Mouse (Mus musculus) retina, adult 2 months (tissue): ENCODE data around the gene Hist1h2ab.

Source experiments
- DNase-seq: peaks from one replicate; pipeline ENCODE4 v3.0.0-alpha.2; 2012; ENCODE audit warnings: low read depth, low spot score

Hist1h2ab gene

GRCm38 (mm10) chr13:23738041-23738440, 12.9 kb upstream of the Hist1h2ab start:
- no peak for DNase-seq

GRCm38 (mm10) chr13:23738677-23739068, 12.3 kb upstream of the Hist1h2ab start, which contains the start of gene Hist1h1c:
Gene Hist1h1c (plus strand): TSS chr13:23738808.
- DNase-seq: peak; percentile 68

- DNase-seq: peak; percentile 82
Measured at GRCm38 (mm10) chr13:23739069-23739921, 11.6 kb upstream of the Hist1h2ab start.

- DNase-seq: no peak
Measured at GRCm38 (mm10) chr13:23739922-23740252, 11.0 kb upstream of the Hist1h2ab start.

GRCm38 (mm10) chr13:23740256-23740840, 10.6 kb upstream of the Hist1h2ab start:
- no peak for DNase-seq

GRCm38 (mm10) chr13:23740910-23741309, 10.0 kb upstream of the Hist1h2ab start:
- no peak for DNase-seq

- DNase-seq: no peak
Measured at GRCm38 (mm10) chr13:23742007-23742406, 8.9 kb upstream of the Hist1h2ab start.

GRCm38 (mm10) chr13:23743215-23743614, 7.7 kb upstream of the Hist1h2ab start:
- no peak for DNase-seq

- no peak for DNase-seq
Measured at GRCm38 (mm10) chr13:23743963-23744362, 7.0 kb upstream of the Hist1h2ab start.

GRCm38 (mm10) chr13:23744421-23745380, 6.2 kb upstream of the Hist1h2ab start:
- no peak for DNase-seq

GRCm38 (mm10) chr13:23745381-23746161, 5.4 kb upstream of the Hist1h2ab start, which contains the start of gene Hist1h3c:
Gene Hist1h3c (minus strand): TSS chr13:23745602.
- DNase-seq: peak; percentile 73

GRCm38 (mm10) chr13:23746201-23747080, 4.5 kb upstream of the Hist1h2ab start, which contains the start of gene Hist1h2bb:
Gene Hist1h2bb (plus strand): TSS chr13:23746734.
- peak; percentile 82 for DNase-seq

GRCm38 (mm10) chr13:23747081-23747891, 3.6 kb upstream of the Hist1h2ab start:
- DNase-seq: no peak

GRCm38 (mm10) chr13:23747892-23748288, 3.0 kb upstream of the Hist1h2ab start:
- DNase-seq: no peak

GRCm38 (mm10) chr13:23749563-23750121, 1.3 kb upstream of the Hist1h2ab start:
- DNase-seq: no peak

GRCm38 (mm10) chr13:23751478-23751956, 591 bp downstream of the Hist1h2ab start:
- no peak for DNase-seq

GRCm38 (mm10) chr13:23752067-23752741, 1.3 kb downstream of the Hist1h2ab start, which contains the start of gene Hist1h3b:
Gene Hist1h3b (plus strand): TSS chr13:23752267.
- peak; percentile 67 for DNase-seq

- no peak for DNase-seq
Measured at GRCm38 (mm10) chr13:23752742-23753172, 1.8 kb downstream of the Hist1h2ab start.
